Mouse (Mus musculus): ENCODE measurements around the gene Pramel5.
"Not testable (repeated sequence)": the region's sequence is repeated elsewhere in the genome, so short reads cannot be mapped to it uniquely, and the experiment has no call there.

The Pramel5 gene

GRCm38 (mm10) chr4:144280388-144280787 is at the start of gene Pramel5:
TSS of gene Pramel5 (minus strand) at chr4:144280488.
- not testable (repeated sequence) for DNase-seq (ENCODE audit: low spot score in 2 of 2)

- DNase-seq (ENCODE audit: low spot score in 2 of 2) = not testable (repeated sequence)
Measured at GRCm38 (mm10) chr4:144329949-144330348, 49.7 kb upstream of the Pramel5 start, which contains the start of gene Gm13128. TSS of gene Gm13128 (plus strand) at chr4:144330249.

DNA sequence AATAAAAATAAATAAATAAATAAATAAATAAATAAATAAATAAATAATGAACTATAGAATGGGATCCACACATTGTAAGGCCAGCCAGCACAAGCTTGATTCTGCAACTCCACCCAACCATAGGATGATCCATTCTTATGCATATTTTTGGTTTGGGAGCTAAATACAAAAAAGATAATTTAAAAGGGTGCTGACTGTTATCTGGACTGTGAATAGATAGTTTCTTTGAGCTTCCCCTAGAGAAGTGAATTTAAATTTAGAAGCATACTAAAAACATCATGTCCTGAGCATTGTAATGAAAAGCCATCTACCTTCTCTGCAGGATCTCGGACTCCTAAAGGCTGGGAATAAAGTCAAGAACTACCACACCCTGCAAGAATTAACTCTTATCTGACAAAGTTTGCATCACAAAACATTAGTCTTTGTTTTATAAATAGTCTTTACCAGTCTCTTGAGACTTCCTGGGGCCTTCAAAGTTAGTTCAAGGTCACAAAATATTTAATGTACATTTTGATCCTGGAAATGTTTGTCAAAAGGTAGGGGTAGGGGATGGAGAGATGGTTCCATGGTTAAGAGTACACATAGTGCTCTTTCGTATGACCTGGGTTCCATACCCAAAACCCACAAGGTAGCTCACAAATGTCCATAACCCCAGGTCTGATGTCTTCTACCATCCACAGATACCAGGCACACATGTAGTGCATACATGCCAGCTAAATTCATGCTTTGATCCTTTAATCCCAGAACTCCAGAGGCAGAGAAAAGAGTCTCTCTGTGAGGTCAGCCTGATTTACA is 32.6 kb upstream of the Pramel5 start:
- not testable (repeated sequence) for DNase-seq (ENCODE audit: low spot score in 2 of 2)

DNA sequence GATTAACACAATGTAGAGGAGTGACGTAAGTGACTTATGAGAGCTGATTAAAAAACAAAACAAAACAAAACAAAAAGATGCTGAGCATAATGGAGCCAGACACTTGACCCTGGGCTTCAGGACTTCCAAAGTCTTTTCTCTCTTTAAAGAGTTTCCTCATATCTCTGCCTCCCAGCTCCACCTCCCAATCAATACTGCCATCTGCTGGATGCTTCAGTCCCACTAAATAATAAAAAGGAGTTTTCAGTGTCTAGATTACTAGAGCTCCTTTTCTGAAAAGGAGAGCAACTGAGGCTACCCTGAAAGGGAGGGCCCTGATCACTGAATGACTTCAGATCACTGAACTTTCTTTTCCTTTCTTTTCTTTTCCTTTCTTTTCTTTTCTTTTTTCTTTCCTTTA is 19.1 kb upstream of the Pramel5 start:
- DNase-seq (ENCODE audit: low spot score in 2 of 2) = not testable (repeated sequence)

- DNase-seq (ENCODE audit: low spot score in 2 of 2) = not testable (repeated sequence)
Measured at GRCm38 (mm10) chr4:144254768-144255167, 25.5 kb downstream of the Pramel5 start.

Data from right cerebral cortex, postnatal 10 days (tissue).